Mouse (Mus musculus) cerebellum, adult 2 months (tissue): ENCODE data around the gene Dydc1.

ENCODE experiments used
- CTCF ChIP-seq: fragments of 200-500 bp; IDR thresholded peaks from 2 replicates; pipeline ENCODE4 v1.5.1; 2011; ENCODE audit warnings: low read depth, mild to moderate bottlenecking, control low read depth, low read length, moderate library complexity, borderline replicate concordance; ENCODE audit not compliant: insufficient read depth
- POLR2A ChIP-seq: fragments of 200-500 bp; IDR thresholded peaks from 2 replicates; pipeline ENCODE4 v1.6.1; 2011; ENCODE audit warnings: low read length, control low read depth, borderline replicate concordance; ENCODE audit not compliant: insufficient read depth

DNA sequence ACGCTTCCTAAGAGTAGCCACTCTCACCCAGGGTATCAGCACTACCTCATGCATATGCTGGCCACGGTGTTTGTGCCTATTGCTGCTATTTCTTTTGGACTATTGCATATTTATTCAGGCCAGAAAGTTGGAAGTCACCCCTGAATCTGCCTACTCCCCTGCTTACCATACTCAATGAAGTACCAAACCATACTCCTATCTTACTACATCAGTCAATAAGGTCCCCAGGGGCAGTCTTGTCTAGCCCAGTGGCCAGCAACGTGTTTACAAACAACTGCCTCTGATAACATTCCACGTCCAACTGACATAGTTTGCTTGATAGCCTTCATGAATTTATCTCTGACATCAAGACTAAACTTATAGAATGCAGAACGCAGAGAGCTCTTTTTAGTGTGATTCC, 28.5 kb downstream of the Dydc1 start:
- TF ChIP-seq CTCF, result no peak
- no peak for TF ChIP-seq POLR2A
